Mouse (Mus musculus) lung, embryonic 14.5 days (tissue): ENCODE results near the gene Prrg2. TPM values are rescaled to one million over a fixed set of nuclear protein-coding genes. Genes with fewer than 3 reads are reported as not detected.
"Not testable (repeated sequence)": the region's sequence is repeated elsewhere in the genome, so short reads cannot be mapped to it uniquely, and the experiment has no call there.

ENCODE experiments used
- ATAC-seq: fragments of 200-750 bp; cut with Nextera tagmentation; 2 replicates; pipeline ENCODE4 v1.8.0; 2017; ENCODE audit warnings: mild to moderate bottlenecking, moderate TSS enrichment, moderate library complexity; ENCODE audit not compliant: insufficient read depth
- DNase-seq: peaks from one replicate; pipeline ENCODE4 v3.0.0-alpha.2; 2015
- H3K27ac ChIP-seq: fragments of 300-500 bp; sonication (generic); 2 replicates; pipeline ENCODE4 v1.5.1; 2014; ENCODE audit warnings: low read depth, mild to moderate bottlenecking, moderate library complexity
- H3K27me3 ChIP-seq: fragments of 300-500 bp; sonication (generic); 2 replicates; pipeline ENCODE4 v1.6.1; 2014; ENCODE audit warnings: low read length, control low read depth; ENCODE audit not compliant: insufficient read depth
- H3K36me3 ChIP-seq: fragments of 300-500 bp; sonication (generic); 2 replicates; pipeline ENCODE4 v1.6.1; 2014; ENCODE audit warnings: control low read depth; ENCODE audit not compliant: insufficient read depth
- H3K4me1 ChIP-seq: fragments of 300-500 bp; sonication (generic); 2 replicates; pipeline ENCODE4 v1.6.1; 2014; ENCODE audit warnings: antibody characterized with exemption, control low read depth; ENCODE audit not compliant: insufficient read depth
- H3K4me2 ChIP-seq: fragments of 300-500 bp; sonication (generic); 2 replicates; pipeline ENCODE4 v1.6.1; 2014; ENCODE audit warnings: mild to moderate bottlenecking
- H3K4me3 ChIP-seq: fragments of 300-500 bp; sonication (generic); 2 replicates; pipeline ENCODE4 v1.5.1; 2014; ENCODE audit warnings: low read depth, low read length
- H3K9ac ChIP-seq: fragments of 300-500 bp; sonication (generic); 2 replicates; pipeline ENCODE4 v1.6.1; 2014
- H3K9me3 ChIP-seq: fragments of 300-500 bp; sonication (generic); 2 replicates; pipeline ENCODE4 v1.6.1; 2016; ENCODE audit warnings: low read depth, low read length, control low read depth
- CTCF ChIP-seq: IDR thresholded peaks from 2 replicates; pipeline ENCODE4 v1.5.1; 2016; ENCODE audit warnings: antibody characterized with exemption, low read depth
- WGBS: fragments of 180-500 bp; shearing (Covaris S2); extraction: QIAGEN DNeasy Blood & Tissue Kit; methylation state at CpG from one replicate; pipeline ENCODE4 v1.1.7; 2014; 5-methylcytosine and 5-hydroxymethylcytosine counted together
- polyA plus RNA-seq: library from polyadenylated mRNA; unstranded; fragments of >200 nt; fragmentation: Nextera tagmentation; extraction: Ambion mirVana; gene quantifications from 2 replicates; pipeline ENCODE4 v1.2.1, GENCODE M21; 2014

The Prrg2 gene
- polyA plus RNA-seq, 1 experiment from 2014 or later, result 19.2 TPM

DNA sequence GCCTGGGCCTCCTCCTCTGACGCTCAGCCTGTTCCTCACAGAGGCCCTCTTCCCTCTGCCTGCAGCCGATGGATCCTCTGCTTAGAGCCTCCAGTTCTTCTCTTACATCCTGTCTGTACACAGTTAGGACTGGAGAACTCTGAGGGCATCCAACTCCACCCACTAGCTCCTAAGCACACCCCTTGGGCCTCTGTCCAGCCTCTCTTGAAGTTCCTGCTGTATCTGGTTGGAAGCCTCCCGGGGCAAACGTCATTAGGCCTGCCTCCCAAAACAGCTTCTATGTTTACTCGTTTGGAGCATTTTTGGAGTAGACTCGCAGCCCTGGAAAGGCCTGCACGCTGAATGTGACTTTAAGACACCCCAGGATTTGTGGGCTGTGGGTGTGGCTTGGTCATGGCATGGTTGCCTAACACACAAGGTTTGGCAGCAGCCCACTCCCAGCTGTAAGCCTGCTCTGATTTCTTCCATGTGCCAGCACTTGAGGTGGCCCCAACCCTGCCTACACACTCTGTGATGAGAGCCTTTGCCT, 41.2 kb upstream of the Prrg2 start, which contains the start of gene Fcgrt:
TSS of gene Fcgrt (minus strand) at position 200 of the 529 bp plus-strand sequence.
- Histone ChIP-seq H3K4me2 (peak within 1 kb of the TSS; percentile 59), H3K27ac (peak within 1 kb of the TSS; percentile 85), H3K9ac (peak within 1 kb of the TSS; percentile 59), H3K4me1 (peaks cover 7% of the 10 kb centered on the region; the same call in 1 of the 2 replicates), H3K36me3 (no peaks in the 10 kb centered on the region; the same call in 1 of the 2 replicates), H3K9me3 (no peaks in the 10 kb centered on the region), H3K27me3 (no peaks in the 10 kb centered on the region), H3K4me3 (peak within 1 kb of the TSS; percentile 32)
- ATAC-seq (peak; percentile 98), DNase-seq (peak; percentile 97)
- TF ChIP-seq CTCF, result no peak
- 14% methylated on average over 7 of the region's 7 CpGs for WGBS

DNA sequence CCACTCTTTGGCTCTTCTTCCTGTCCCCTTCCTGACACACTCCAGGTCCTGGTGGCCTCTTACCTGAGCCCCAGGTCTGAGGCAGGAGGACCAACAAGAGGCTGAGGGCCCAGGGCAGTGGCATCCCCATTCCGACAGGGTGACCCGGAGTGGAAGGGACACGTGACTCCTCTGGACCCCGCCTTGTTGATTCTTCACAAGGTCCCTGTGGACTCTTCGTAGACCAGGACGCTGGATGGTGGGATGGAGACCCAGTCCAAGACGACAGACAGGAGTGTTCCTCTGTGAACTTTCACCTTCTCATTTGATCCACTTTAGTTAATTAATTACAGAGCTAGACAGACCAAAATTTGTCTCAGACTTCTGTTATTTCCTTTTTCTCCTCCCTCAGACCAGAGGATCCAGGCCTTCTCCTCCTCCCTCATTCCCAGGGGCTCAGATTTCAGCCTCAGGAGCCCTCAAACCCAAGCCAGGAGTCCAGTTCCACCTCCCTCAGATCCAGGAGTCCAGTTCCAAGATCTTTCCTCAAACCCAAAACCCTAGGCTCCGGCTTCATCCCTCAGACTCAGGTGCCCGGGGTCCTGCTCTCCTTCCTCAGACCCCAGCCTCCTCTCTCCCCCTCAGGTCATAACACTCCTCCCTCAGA, 40.6 kb upstream of the Prrg2 start:
- Histone ChIP-seq H3K9me3 (no peaks in the 10 kb centered on the region), H3K27ac (peak overlapping the region; percentile 85), H3K4me2 (peak overlapping the region; percentile 59), H3K36me3 (no peaks in the 10 kb centered on the region; the same call in 1 of the 2 replicates), H3K4me3 (peak overlapping the region; percentile 32), H3K27me3 (no peaks in the 10 kb centered on the region), H3K4me1 (peaks cover 7% of the 10 kb centered on the region; the same call in 1 of the 2 replicates), H3K9ac (peak overlapping the region; percentile 59)
- no peak for DNase-seq
- TF ChIP-seq CTCF, result no peak
- 54% methylated on average over 9 of the region's 9 CpGs for WGBS
- no peak for ATAC-seq

DNA sequence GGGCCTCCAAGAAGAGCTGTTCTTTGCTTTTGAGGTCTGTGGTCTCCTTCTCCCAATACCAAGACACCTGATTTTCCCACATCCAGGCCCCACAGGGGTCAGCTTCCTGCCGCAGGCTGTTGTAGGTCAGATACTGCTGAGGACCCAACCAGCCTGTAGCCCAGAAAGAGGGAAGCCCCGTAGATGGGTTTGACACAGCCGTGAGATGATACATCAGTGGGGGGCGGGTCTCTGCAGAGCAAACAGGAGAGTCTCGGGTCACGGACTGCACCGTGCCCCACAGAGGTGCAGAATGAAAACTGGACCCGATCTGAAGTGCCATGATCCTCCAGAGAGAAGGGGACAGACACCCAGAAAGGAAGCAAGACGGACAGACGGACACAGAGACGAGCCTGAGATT, 40.0 kb upstream of the Prrg2 start:
- no peak for ATAC-seq
- Histone ChIP-seq H3K9me3 (no peaks in the 10 kb centered on the region), H3K4me3 (peak overlapping the region; percentile 32; the same call in 1 of the 2 replicates), H3K9ac (peak overlapping the region; percentile 59; the same call in 1 of the 2 replicates), H3K4me1 (peaks cover 7% of the 10 kb centered on the region; the same call in 1 of the 2 replicates), H3K4me2 (peak overlapping the region; percentile 59), H3K27ac (no peak overlapping the region), H3K27me3 (no peaks in the 10 kb centered on the region), H3K36me3 (no peaks in the 10 kb centered on the region; the same call in 1 of the 2 replicates)
- no peak for DNase-seq
- 67% methylated on average over 11 of the region's 11 CpGs for WGBS
- TF ChIP-seq CTCF, result no peak

DNA sequence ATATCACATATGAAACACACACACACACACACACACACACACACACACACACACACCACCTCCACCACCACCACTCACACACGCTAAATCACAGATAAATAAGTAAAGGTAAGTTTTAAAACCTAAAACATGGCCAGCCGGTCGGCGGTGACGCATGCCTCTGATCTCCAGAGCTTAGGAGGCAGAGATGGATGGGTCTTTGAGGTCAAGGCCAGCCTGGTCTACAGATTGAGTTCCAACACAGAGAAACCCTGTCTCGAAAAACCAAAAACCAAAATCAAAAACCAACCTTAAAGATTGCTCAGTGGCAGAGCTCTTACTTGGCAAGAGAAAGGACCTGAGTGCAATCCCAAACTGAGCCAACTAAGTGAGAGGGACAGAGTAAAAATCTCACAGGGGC, 37.6 kb upstream of the Prrg2 start:
- 75% methylated on average over 6 of the region's 6 CpGs for WGBS
- Histone ChIP-seq H3K9me3 (no peaks in the 10 kb centered on the region), H3K9ac (no peak overlapping the region), H3K4me1 (peaks cover 7% of the 10 kb centered on the region; the same call in 1 of the 2 replicates), H3K27me3 (no peaks in the 10 kb centered on the region), H3K4me3 (no peak overlapping the region), H3K36me3 (peaks cover 5% of the 10 kb centered on the region; the same call in 1 of the 2 replicates), H3K4me2 (no peak overlapping the region), H3K27ac (no peak overlapping the region)
- no peak for TF ChIP-seq CTCF
- DNase-seq (no peak), ATAC-seq (no peak)

DNA sequence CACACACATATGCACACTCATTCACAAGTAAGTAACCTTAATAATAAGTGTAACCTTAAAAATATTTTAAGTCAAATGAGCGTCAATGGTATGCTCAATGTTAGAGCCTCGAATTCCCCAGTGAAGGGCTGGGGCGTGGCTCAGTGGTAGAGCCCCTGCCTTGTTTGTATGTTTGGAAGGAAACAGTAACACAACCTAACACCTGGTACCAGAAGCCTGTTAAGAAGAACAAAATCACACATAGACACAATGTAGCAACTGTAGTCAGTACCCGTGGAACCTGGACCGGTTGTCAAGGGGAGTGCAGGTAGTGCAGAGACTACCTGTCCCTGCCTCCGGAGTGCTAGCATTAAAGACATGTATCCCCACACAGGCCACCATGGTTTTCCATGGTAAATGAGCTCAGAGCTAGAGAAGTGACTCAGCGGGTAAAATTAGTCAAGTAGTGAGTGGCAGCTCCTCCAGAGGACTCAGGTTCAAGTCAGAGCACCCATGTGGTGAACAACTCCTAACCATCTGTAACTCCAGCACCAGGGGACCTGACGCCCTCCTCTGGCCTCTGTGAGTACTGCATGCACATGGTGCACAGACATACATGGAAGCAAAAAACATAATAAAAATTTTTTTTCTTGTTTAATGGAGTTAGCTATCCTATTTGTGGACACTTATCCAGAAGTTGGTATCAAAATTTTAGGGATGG, 36.2 kb upstream of the Prrg2 start:
- WGBS, result 84% methylated on average over 8 of the region's 8 CpGs
- Histone ChIP-seq H3K27ac (no peak overlapping the region), H3K36me3 (peaks cover 5% of the 10 kb centered on the region; the same call in 1 of the 2 replicates), H3K4me2 (no peak overlapping the region), H3K4me1 (no peaks in the 10 kb centered on the region), H3K9me3 (no peaks in the 10 kb centered on the region), H3K4me3 (no peak overlapping the region), H3K9ac (no peak overlapping the region), H3K27me3 (no peaks in the 10 kb centered on the region)
- no peak for ATAC-seq
- no peak for DNase-seq
- peak; percentile 37 for TF ChIP-seq CTCF

DNA sequence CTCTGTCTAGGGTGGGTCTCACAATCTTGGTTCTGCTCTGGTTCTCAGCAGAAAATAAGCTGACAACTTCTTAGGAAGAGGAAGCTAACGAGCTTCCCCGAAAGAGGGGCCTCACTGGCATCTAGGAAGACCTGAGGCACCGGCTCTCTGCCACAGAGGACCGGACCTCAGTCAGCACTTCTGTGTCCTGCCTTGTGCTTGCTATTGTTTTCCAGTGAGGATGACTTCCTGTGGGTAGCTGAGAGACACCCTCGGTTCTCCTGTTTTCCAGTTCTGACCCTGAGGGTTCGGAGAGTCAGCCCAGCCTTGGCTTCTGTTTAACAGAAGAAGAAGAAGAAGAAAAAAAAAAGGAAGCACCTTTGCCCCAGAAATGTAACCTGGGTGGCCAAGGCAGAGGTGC, 35.0 kb upstream of the Prrg2 start:
- Histone ChIP-seq H3K4me3 (no peak overlapping the region), H3K9me3 (no peaks in the 10 kb centered on the region), H3K36me3 (peaks cover 5% of the 10 kb centered on the region; the same call in 1 of the 2 replicates), H3K4me1 (peaks cover 4% of the 10 kb centered on the region; the same call in 1 of the 2 replicates), H3K4me2 (no peak overlapping the region), H3K9ac (no peak overlapping the region), H3K27ac (no peak overlapping the region), H3K27me3 (no peaks in the 10 kb centered on the region)
- 54% methylated on average over 6 of the region's 6 CpGs for WGBS
- no peak for DNase-seq
- ATAC-seq, result no peak
- no peak for TF ChIP-seq CTCF

DNA sequence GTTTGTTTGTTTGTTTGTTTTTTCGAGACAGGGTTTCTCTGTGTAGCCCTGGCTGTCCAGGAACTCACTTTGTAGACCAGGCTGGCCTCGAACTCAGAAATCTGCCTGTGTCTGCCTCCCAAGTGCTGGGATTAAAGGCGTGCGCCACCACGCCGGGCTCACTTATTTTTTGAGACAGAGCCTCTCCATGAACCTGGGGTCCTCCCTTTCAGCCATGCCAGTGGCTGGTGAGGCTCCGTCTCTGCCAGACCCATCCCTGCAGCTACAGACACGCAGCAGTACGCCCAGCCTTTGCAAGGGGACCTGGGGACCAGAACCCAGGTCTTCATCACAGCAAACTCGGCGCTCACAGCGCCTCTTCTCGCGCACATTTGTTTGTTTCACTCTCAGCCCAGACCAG, 33.5 kb upstream of the Prrg2 start:
- H3K27me3 ChIP-seq, DNase-seq, H3K36me3 ChIP-seq, H3K4me2 ChIP-seq, H3K9me3 ChIP-seq, H3K4me1 ChIP-seq, H3K27ac ChIP-seq, ATAC-seq, H3K4me3 ChIP-seq, H3K9ac ChIP-seq: not testable (repeated sequence)
- 93% methylated on average over 14 of the region's 14 CpGs for WGBS
